Mouse (Mus musculus): ENCODE measurements around the gene Stambpl1. TPM values are rescaled to one million over a fixed set of nuclear protein-coding genes. Genes with fewer than 3 reads are reported as not detected.
A peak's percentile ranks its signal among the peaks of the same experiment; 100 is the strongest.

Stambpl1 gene
- total RNA-seq, 1 experiment = 5.1 TPM

DNA sequence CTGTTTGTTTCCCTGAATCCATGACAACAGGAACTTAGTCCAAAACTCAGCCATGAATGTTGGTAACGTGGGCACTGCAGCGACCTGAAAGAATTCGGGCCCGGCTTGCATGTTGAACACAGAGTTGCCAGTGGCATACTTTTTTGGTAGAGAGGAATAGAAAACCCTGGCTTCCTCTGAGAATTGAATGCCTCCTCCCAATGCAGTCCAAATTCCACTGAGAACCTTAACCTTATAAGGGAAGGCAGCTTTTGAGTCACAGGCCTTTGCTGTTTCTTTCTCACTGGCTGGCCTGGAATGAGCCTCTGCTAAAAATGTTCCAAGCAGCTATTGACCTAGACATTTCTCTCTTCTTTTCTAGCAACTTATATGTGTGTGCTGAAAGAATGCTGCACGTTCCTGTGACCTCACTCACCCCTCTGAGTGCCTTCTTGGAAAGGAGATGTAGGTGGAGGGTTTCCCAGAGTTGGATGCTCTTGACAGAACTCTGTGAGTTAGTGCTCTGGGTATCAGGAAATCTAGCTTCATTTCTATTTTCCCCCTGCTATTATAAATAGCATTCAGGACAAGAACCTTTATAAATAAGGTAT, 73.7 kb downstream of the Stambpl1 start:
- in situ Hi-C loops (cut with MboI; ENCODE audit: low sequenced_read_pairs in 2 of 2, unreplicated experiment in 2 of 2) = no loop called here
- Histone ChIP-seq H3K4me1 (ENCODE audit: control insufficient read depth in 2 of 2, insufficient read depth in 2 of 2, low read length in 2 of 2, poor library complexity in 1 of 2) (no peaks in the 10 kb centered on the region), H3K4me3 (ENCODE audit: insufficient read depth in 1 of 2, low read depth in 1 of 2, low read length in 2 of 2, poor library complexity in 1 of 2, severe bottlenecking in 1 of 2) (no peak overlapping the region), H3K9me3 (ENCODE audit: control insufficient read depth, insufficient read depth, low read depth, low read length) (no peaks in the 10 kb centered on the region), H3K36me3 (ENCODE audit: control insufficient read depth, insufficient read depth, low read length, poor library complexity, severe bottlenecking) (no peaks in the 10 kb centered on the region), H3K9ac (ENCODE audit: insufficient read depth, low read depth, low read length, poor library complexity, severe bottlenecking) (no peak overlapping the region), H3K27ac (ENCODE audit: insufficient read depth, low read depth, low read length, poor library complexity, severe bottlenecking) (no peak overlapping the region)
- DNase-seq (ENCODE audit: low read depth, low spot score) = no peak
- no peak for TF ChIP-seq MAFK (IDR thresholded peaks at IDR 0.05; ENCODE audit: insufficient read depth, low read depth, low read length)
- TF ChIP-seq CHD2 (IDR thresholded peaks at IDR 0.05; ENCODE audit: low read depth, low read length) = no peak

DNA sequence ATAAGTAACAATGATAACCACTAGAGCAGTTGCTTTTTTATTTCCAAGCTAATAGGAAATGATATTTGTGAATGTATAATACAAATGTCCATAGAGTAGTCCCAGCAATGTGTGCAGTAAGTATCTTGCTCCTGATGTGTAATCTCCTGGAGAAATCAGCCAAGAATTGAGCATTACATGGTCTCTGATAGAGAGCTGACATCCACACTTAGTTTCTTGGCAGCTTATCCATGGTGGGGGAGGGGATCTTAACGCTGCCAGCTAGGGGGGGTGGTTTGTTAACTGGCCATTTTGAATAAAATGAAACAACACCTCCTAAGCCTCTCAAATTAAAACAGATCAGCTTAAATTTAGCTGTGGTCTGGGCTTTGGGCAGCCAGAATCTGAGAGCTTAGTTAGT, 77.0 kb downstream of the Stambpl1 start:
- in situ Hi-C loops (cut with MboI; ENCODE audit: low sequenced_read_pairs in 2 of 2, unreplicated experiment in 2 of 2) = no loop called here
- TF ChIP-seq CHD2 (IDR thresholded peaks at IDR 0.05; ENCODE audit: low read depth, low read length) (no peak), ZC3H11A (IDR thresholded peaks at IDR 0.05; ENCODE audit: borderline replicate concordance, low read depth, low read length) (no peak), ZNF384 (IDR thresholded peaks at IDR 0.05; ENCODE audit: low read depth, low read length) (no peak), HCFC1 (IDR thresholded peaks at IDR 0.05; ENCODE audit: borderline replicate concordance, insufficient read depth, low read length) (no peak)

DNA sequence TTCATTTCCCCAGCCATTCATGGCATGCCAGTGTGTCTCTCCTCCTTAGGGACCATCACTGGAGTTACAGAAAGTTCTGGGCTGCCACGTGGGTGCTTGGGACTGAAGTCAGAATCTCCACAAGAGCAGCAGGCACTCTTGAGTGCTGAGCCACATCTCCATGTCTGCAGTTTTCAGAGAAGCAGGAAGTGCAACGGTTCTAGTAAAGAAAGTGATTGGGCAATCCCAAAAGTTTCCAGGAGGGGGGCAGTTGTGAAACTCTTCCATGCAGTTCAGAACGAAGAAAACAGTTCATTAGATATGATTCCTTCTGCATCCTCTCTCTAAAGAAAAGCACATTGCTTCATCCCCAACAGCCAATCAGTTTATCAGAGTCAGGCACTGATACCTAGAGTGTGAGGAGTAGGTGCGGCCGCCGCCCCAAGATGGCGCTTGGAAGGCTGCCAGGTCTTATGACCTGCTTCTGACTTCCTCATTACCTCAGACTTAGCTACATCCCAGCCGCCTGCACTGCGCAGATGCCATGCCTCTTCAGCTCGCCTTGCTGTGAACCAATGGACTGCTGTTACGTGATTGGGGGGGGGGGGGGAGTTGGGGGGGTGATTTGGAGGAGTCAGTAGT, 78.2 kb downstream of the Stambpl1 start:
- H3K4me1 ChIP-seq (ENCODE audit: control insufficient read depth in 2 of 2, insufficient read depth in 2 of 2, low read length in 2 of 2, poor library complexity in 1 of 2) = no peaks in the 10 kb centered on the region
- H3K27ac ChIP-seq (ENCODE audit: insufficient read depth, low read depth, low read length, poor library complexity, severe bottlenecking) = no peak overlapping the region
- no peak overlapping the region for H3K4me3 ChIP-seq (ENCODE audit: insufficient read depth in 1 of 2, low read depth in 1 of 2, low read length in 2 of 2, poor library complexity in 1 of 2, severe bottlenecking in 1 of 2)
- no peak overlapping the region for H3K9ac ChIP-seq (ENCODE audit: insufficient read depth, low read depth, low read length, poor library complexity, severe bottlenecking)
- in situ Hi-C loops (cut with MboI; ENCODE audit: low sequenced_read_pairs in 2 of 2, unreplicated experiment in 2 of 2) = no loop called here
- no peak for TF ChIP-seq HCFC1 (IDR thresholded peaks at IDR 0.05; ENCODE audit: borderline replicate concordance, insufficient read depth, low read length)
- TF ChIP-seq CHD2 (IDR thresholded peaks at IDR 0.05; ENCODE audit: low read depth, low read length) = no peak
- H3K9me3 ChIP-seq (ENCODE audit: control insufficient read depth, insufficient read depth, low read depth, low read length) = no peaks in the 10 kb centered on the region
- H3K36me3 ChIP-seq (ENCODE audit: control insufficient read depth, insufficient read depth, low read length, poor library complexity, severe bottlenecking) = no peaks in the 10 kb centered on the region
- DNase-seq (ENCODE audit: low read depth, low spot score) = peak; percentile 12

More for the DNA sequence above, 77.0 kb downstream of the Stambpl1 start:
- no peak overlapping the region for H3K9ac ChIP-seq (ENCODE audit: insufficient read depth, low read depth, low read length, poor library complexity, severe bottlenecking)
- DNase-seq (ENCODE audit: low read depth, low spot score) = no peak
- H3K4me3 ChIP-seq (ENCODE audit: insufficient read depth in 1 of 2, low read depth in 1 of 2, low read length in 2 of 2, poor library complexity in 1 of 2, severe bottlenecking in 1 of 2) = no peak overlapping the region
- no peaks in the 10 kb centered on the region for H3K4me1 ChIP-seq (ENCODE audit: control insufficient read depth in 2 of 2, insufficient read depth in 2 of 2, low read length in 2 of 2, poor library complexity in 1 of 2)
- no peak overlapping the region for H3K27ac ChIP-seq (ENCODE audit: insufficient read depth, low read depth, low read length, poor library complexity, severe bottlenecking)
- H3K36me3 ChIP-seq (ENCODE audit: control insufficient read depth, insufficient read depth, low read length, poor library complexity, severe bottlenecking) = no peaks in the 10 kb centered on the region
- no peaks in the 10 kb centered on the region for H3K9me3 ChIP-seq (ENCODE audit: control insufficient read depth, insufficient read depth, low read depth, low read length)

DNA sequence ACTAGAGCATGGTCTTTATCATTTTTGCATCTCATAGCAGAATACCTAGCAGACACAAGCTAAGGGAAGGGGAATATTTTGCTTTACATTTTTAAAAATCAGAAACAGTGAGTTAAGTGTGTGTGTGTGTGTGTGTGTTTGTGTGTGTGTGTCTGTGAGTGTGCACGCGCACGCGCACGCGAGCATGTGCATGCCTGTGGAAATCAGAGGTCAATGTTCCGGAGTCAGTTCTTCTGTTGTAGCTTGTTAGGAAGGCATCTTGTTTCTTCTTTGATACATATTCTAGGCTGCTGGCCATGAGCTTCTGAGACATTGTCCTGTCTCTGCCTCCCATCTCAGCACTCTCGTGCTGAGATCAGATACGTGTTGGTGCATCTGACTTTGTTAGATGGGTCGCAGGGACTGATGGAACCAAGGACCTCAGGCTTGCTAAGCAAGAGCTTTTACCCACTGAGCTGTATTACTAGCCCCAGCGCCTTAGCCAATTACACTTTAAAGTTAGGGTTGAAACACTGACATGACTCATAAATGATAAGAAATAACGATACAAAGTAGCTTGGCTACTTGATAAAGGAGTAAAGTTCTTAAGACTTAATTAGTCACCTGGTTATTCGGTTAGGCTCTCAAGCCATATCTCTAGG, 78.9 kb downstream of the Stambpl1 start:
- Histone ChIP-seq H3K4me1 (ENCODE audit: control insufficient read depth in 2 of 2, insufficient read depth in 2 of 2, low read length in 2 of 2, poor library complexity in 1 of 2) (no peaks in the 10 kb centered on the region), H3K9me3 (ENCODE audit: control insufficient read depth, insufficient read depth, low read depth, low read length) (no peaks in the 10 kb centered on the region), H3K36me3 (ENCODE audit: control insufficient read depth, insufficient read depth, low read length, poor library complexity, severe bottlenecking) (no peaks in the 10 kb centered on the region), H3K4me3 (ENCODE audit: insufficient read depth in 1 of 2, low read depth in 1 of 2, low read length in 2 of 2, poor library complexity in 1 of 2, severe bottlenecking in 1 of 2) (no peak overlapping the region), H3K9ac (ENCODE audit: insufficient read depth, low read depth, low read length, poor library complexity, severe bottlenecking) (no peak overlapping the region), H3K27ac (ENCODE audit: insufficient read depth, low read depth, low read length, poor library complexity, severe bottlenecking) (no peak overlapping the region)
- in situ Hi-C loops (cut with MboI; ENCODE audit: low sequenced_read_pairs in 2 of 2, unreplicated experiment in 2 of 2) = no loop called here
- TF ChIP-seq MAFK (IDR thresholded peaks at IDR 0.05; ENCODE audit: insufficient read depth, low read depth, low read length) (no peak), ZNF384 (IDR thresholded peaks at IDR 0.05; ENCODE audit: low read depth, low read length) (no peak), CHD2 (IDR thresholded peaks at IDR 0.05; ENCODE audit: low read depth, low read length) (no peak), ZC3H11A (IDR thresholded peaks at IDR 0.05; ENCODE audit: borderline replicate concordance, low read depth, low read length) (no peak), HCFC1 (IDR thresholded peaks at IDR 0.05; ENCODE audit: borderline replicate concordance, insufficient read depth, low read length) (no peak)
- DNase-seq (ENCODE audit: low read depth, low spot score) = no peak

DNA sequence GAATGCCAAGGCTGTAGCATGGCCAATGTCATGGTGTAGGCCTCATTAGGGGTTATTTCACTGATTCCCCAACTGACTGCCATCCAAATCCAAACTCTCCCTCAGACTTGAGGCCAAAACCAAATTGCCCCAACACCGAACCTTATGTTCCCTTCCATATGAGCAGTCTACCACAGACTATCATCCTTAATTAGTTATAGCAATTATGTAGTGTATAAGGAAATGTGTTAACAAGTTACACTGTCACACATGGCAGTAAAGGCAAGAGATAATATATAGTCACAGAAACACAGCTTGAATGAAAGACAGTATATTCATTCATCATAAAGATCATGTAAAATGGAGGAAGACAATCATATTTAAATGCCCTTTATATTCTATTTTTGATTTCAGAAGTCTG, 81.0 kb downstream of the Stambpl1 start:
- H3K4me3 ChIP-seq (ENCODE audit: insufficient read depth in 1 of 2, low read depth in 1 of 2, low read length in 2 of 2, poor library complexity in 1 of 2, severe bottlenecking in 1 of 2) = no peak overlapping the region
- H3K9ac ChIP-seq (ENCODE audit: insufficient read depth, low read depth, low read length, poor library complexity, severe bottlenecking) = no peak overlapping the region
- H3K9me3 ChIP-seq (ENCODE audit: control insufficient read depth, insufficient read depth, low read depth, low read length) = no peaks in the 10 kb centered on the region
- H3K27ac ChIP-seq (ENCODE audit: insufficient read depth, low read depth, low read length, poor library complexity, severe bottlenecking) = no peak overlapping the region
- no peaks in the 10 kb centered on the region for H3K4me1 ChIP-seq (ENCODE audit: control insufficient read depth in 2 of 2, insufficient read depth in 2 of 2, low read length in 2 of 2, poor library complexity in 1 of 2)
- TF ChIP-seq MAFK (IDR thresholded peaks at IDR 0.05; ENCODE audit: insufficient read depth, low read depth, low read length) = no peak
- no peak for TF ChIP-seq ZC3H11A (IDR thresholded peaks at IDR 0.05; ENCODE audit: borderline replicate concordance, low read depth, low read length)
- TF ChIP-seq CHD2 (IDR thresholded peaks at IDR 0.05; ENCODE audit: low read depth, low read length) = no peak
- TF ChIP-seq HCFC1 (IDR thresholded peaks at IDR 0.05; ENCODE audit: borderline replicate concordance, insufficient read depth, low read length) = no peak
- no peak for TF ChIP-seq ZNF384 (IDR thresholded peaks at IDR 0.05; ENCODE audit: low read depth, low read length)
- no peak for DNase-seq (ENCODE audit: low read depth, low spot score)
- in situ Hi-C loops (cut with MboI; ENCODE audit: low sequenced_read_pairs in 2 of 2, unreplicated experiment in 2 of 2) = no loop called here
- H3K36me3 ChIP-seq (ENCODE audit: control insufficient read depth, insufficient read depth, low read length, poor library complexity, severe bottlenecking) = no peaks in the 10 kb centered on the region

All from ES-E14 (cell line).